Mouse (Mus musculus) kidney, adult 2 months (tissue): ENCODE measurements at regions not wholly inside any gene's neighbourhood (a gene's known extent, or its start where the extent isn't known, plus 50 kb on each side); places are given as distances from the start of the nearest gene placed in this dataset.

Source experiments
- DNase-seq: peaks from one replicate; pipeline ENCODE4 v3.0.0; 2021
- H3K27ac ChIP-seq: fragments of 200-500 bp; 2 replicates; pipeline ENCODE4 v1.5.1; 2012; ENCODE audit warnings: low read depth, low read length, control low read depth, inconsistent platforms; ENCODE audit not compliant: insufficient read depth
- H3K27me3 ChIP-seq: fragments of 200-500 bp; replicated peaks from 2 replicates; pipeline ENCODE4 v1.6.1; 2012; ENCODE audit warnings: mild to moderate bottlenecking, moderate library complexity, low read length, inconsistent platforms; ENCODE audit not compliant: control insufficient read depth, insufficient read depth
- H3K36me3 ChIP-seq: fragments of 200-500 bp; 2 replicates; pipeline ENCODE4 v1.6.1; 2012; ENCODE audit warnings: mild to moderate bottlenecking, moderate library complexity, low read length, inconsistent platforms; ENCODE audit not compliant: control insufficient read depth, insufficient read depth
- H3K4me1 ChIP-seq: fragments of 200-500 bp; 2 replicates; pipeline ENCODE4 v1.6.1; 2011; ENCODE audit warnings: low read length; ENCODE audit not compliant: control insufficient read depth, insufficient read depth
- H3K4me3 ChIP-seq: fragments of 200-500 bp; 2 replicates; pipeline ENCODE4 v1.5.1; 2011; ENCODE audit warnings: mild to moderate bottlenecking, low read depth, low read length, control low read depth; ENCODE audit not compliant: insufficient read depth
- CTCF ChIP-seq: fragments of 200-500 bp; conservative IDR thresholded peaks from 2 replicates; pipeline ENCODE4 v1.5.1; 2011; ENCODE audit warnings: low read depth, mild to moderate bottlenecking, control low read depth, low read length, moderate library complexity, mixed read lengths; ENCODE audit not compliant: insufficient read depth, insufficient read length
- POLR2A ChIP-seq: fragments of 200-500 bp; IDR thresholded peaks from one replicate; pipeline ENCODE4 v1.6.1; 2011; ENCODE audit warnings: low read depth, low read length, control low read depth
- WGBS: fragments of 180-500 bp; shearing (Covaris S2); methylation state at CpG from one replicate; pipeline ENCODE4 v1.1.7; 2018; 5-methylcytosine and 5-hydroxymethylcytosine counted together

DNA sequence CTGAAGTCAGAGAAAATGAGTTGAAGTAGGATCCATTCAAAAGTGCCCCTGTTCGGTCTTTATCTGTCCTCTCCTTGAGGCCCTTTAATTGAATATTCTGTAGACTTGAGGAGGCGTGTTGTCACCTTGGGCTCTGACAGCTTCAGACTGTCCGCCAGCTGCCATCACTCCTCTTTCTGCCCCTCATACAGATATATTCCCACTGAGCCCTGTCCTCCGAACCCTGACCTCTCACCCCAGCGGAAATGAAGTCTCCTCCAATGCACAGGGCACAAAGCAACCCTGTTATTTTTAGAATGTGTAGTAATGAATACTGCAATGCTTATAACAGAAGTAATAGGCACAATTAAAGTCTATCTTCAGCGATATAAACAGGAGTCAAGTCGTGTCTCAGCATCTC, 117.4 kb upstream of the Gm14444 start:
- no peaks in the 10 kb centered on the region for H3K27me3 ChIP-seq
- H3K4me1 ChIP-seq = no peaks in the 10 kb centered on the region
- peak; percentile 32 for DNase-seq
- WGBS = 39% methylated on average over 7 of the region's 7 CpGs
- no peaks in the 10 kb centered on the region for H3K36me3 ChIP-seq
- no peak overlapping the region for H3K4me3 ChIP-seq
- H3K27ac ChIP-seq = no peak overlapping the region
- TF ChIP-seq CTCF = no peak
- no peak for TF ChIP-seq POLR2A

- Histone ChIP-seq H3K4me3 (no peak overlapping the region), H3K4me1 (no peaks in the 10 kb centered on the region), H3K27me3 (no peaks in the 10 kb centered on the region), H3K27ac (no peak overlapping the region), H3K36me3 (no peaks in the 10 kb centered on the region)
- DNase-seq = peak; percentile 29
- 57% methylated on average over 8 of the region's 8 CpGs for WGBS
- TF ChIP-seq POLR2A (no peak), CTCF (no peak)
These were observed 112.6 kb upstream of the Gm14444 start for GRCm38 (mm10) chr2:174897424-174897823.

DNA sequence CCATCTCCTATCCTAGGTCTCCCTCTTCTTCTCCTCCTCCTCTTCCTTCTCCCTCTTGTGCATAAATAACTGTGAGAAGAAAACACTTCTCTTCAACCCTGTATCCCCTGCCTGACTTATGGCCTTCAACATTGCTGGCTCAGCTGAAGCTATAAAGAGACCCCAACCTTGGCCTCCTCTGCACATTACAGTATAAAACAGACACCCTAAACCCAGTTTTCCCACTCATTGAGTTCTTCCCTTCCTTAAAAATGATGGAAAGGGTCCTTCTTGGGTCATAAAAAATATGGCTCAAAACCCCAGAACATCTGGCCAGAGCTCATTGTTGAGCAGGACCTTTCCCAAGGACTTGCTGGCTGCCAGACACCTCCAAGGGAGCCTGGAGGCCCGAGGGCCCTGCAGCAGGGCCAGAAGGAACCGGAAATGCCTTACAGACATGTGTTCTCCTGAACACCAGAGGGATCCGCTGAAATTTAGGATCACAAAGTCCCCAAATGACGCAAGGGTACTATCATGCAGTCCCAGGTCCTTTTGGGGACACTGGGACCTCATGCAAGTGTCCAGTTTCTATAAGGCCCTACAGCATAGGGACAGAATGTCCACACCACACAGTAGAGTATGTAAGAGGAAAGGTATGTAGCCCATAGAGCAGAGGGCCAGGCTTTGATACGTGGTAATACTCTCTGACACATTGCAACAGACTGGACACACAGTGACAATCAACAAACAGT, 109.9 kb upstream of the Gm14444 start:
- Histone ChIP-seq H3K27ac (no peak overlapping the region), H3K36me3 (no peaks in the 10 kb centered on the region), H3K4me3 (no peak overlapping the region), H3K27me3 (no peaks in the 10 kb centered on the region), H3K4me1 (no peaks in the 10 kb centered on the region)
- 57% methylated on average over 5 of the region's 5 CpGs for WGBS
- TF ChIP-seq POLR2A (no peak), CTCF (no peak)
- no peak for DNase-seq

DNA sequence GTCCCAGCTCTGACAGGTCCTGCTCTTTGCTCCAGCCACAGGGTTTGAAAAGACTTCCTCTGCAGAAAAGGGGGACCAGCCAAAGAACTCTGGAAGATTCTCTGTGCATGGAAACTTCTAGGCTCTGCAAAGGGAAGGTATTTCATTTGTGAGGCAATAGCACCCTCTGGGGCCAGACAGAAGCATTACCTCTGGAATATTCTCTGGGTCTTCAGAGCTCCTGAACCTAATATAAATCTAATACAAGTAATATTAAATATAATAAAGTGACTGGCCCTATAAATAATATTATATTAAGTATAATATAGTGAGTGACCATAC, 109.4 kb upstream of the Gm14444 start:
- no peaks in the 10 kb centered on the region for H3K36me3 ChIP-seq
- H3K27me3 ChIP-seq = no peaks in the 10 kb centered on the region
- TF ChIP-seq POLR2A = no peak
- peak; percentile 29; the same call in 1 of the 2 replicates for TF ChIP-seq CTCF
- DNase-seq = peak; percentile 62
- H3K27ac ChIP-seq = no peak overlapping the region
- H3K4me3 ChIP-seq = no peak overlapping the region
- no peaks in the 10 kb centered on the region for H3K4me1 ChIP-seq

- Histone ChIP-seq H3K4me3 (no peak overlapping the region), H3K36me3 (no peaks in the 10 kb centered on the region), H3K4me1 (no peaks in the 10 kb centered on the region), H3K27ac (no peak overlapping the region), H3K27me3 (no peaks in the 10 kb centered on the region)
- no peak for DNase-seq
- TF ChIP-seq CTCF (no peak), POLR2A (no peak)
- WGBS = 73% methylated on average over 16 of the region's 16 CpGs
These were observed 108.2 kb upstream of the Gm14444 start for GRCm38 (mm10) chr2:174901801-174902200.

DNA sequence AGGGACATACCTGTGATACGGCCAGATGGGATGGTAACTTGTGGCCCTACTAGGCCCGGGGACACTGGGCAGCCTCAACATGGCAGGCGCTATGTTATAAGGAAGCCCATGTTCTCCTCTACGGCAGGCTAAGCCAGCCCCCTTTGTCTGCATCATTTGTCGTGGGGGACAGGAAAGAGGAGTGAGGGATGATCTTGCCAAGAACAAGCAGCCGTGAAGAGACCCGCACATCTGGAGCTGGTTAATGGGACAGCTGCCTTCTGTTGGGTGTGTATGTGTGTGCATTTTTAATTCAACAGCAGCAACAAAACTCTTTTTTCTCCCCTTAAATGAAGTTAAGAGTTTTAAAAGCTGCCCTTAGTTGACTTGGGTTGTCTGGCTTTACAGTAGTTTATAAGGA, 106.4 kb upstream of the Gm14444 start:
- 72% methylated on average over 7 of the region's 7 CpGs for WGBS
- Histone ChIP-seq H3K4me1 (no peaks in the 10 kb centered on the region), H3K27me3 (no peaks in the 10 kb centered on the region), H3K4me3 (no peak overlapping the region), H3K36me3 (no peaks in the 10 kb centered on the region), H3K27ac (no peak overlapping the region)
- DNase-seq = no peak
- TF ChIP-seq CTCF (no peak), POLR2A (no peak)

DNA sequence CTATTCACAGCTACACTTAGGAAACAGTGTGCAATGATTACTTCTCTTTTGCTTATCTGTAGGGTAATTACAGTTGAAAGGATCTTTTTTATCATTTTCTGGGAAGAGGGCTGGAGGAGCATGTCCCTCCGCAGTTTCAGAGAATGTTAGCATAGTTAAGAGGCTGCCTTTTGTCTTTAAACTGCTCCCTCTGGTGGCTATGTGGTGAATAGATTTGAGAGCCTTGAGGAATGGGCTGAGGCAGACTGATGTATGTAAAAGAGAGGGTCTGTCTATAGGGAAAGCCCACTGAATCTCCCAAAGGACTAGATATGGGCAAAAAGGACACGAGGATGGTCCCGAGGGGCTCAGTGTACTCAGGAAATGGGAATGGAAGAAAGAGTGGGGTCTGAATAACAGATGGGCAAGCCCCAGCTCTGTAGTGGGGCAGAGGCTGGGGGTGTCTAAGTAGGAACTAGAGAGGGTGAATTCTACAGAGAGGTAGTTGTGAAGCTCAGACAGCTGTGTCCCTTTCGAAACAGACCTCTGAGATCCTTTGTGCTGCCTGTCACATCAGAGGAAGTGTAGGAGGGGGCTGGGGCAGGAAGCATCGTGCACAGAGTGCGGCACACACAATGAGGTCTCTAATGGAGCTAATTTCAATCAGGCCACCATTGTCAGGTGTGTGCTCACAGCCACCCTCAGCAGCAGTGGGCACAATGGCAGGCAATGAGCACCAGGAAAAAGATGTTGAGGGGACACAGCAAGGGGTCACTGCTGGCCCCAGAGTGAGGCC, 104.0 kb upstream of the Gm14444 start:
- Histone ChIP-seq H3K27ac (no peak overlapping the region), H3K36me3 (no peaks in the 10 kb centered on the region), H3K4me1 (no peaks in the 10 kb centered on the region), H3K4me3 (no peak overlapping the region), H3K27me3 (no peaks in the 10 kb centered on the region)
- peak; percentile 52 for DNase-seq
- WGBS = 37% methylated on average over 6 of the region's 6 CpGs
- TF ChIP-seq POLR2A = no peak
- TF ChIP-seq CTCF = 0 out of 2 replicates have a peak, but pooled peaks have one; percentile 29
